Mouse (Mus musculus) lung, postnatal 36 days (tissue): Measurements from ENCODE around the gene Mettl22.

Source experiments
- DNase-seq: peaks from one replicate; pipeline ENCODE4 v3.0.0; 2022; ENCODE audit warnings: mixed read lengths

The Mettl22 gene

DNA sequence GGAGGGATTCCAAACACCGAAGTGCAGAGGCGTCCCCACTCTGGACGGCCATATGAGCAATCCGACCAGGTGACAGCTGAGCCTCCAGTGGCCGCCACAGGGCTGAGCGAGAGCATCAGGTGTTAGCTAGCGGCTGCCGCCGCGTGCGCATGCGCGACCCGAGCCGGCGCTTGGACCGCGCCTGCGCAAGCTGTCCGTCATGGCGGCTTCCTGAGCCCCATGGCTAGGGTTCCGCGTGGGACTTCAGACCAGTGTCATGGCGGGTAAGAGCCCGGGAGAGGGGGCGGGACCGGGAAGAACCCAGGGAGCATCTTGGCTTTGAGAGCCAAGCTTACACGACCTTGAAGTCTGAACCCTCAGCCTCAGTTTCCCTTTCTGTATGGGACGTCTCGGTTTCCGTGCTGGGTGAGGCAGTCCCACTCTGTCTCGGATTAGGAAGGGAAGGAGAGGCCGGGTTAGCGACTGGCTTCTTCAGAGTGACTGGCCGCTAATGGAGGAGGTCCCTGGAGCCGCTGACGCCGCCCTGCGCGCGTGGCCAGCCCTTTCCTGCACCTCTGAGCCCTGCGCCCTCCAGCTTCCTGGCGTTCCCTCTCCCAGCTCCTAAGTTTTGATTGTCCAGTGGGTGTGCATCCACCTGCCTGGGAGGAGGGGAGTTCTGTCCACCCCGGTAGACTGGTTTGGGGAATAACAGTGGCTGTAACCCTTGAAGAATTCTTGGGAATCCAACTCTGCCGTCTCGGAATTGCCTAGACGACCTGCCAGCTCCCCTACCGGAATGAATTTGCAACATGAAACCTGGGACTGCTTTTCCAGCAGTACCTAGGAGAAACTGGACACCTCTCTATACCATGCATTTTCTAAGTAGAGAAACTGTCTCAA lies at the start of gene Mettl22:
Gene Mettl22, plus strand, starts transcription at position 186 of the 879 bp plus-strand sequence.
- DNase-seq = peak; percentile 91

DNA sequence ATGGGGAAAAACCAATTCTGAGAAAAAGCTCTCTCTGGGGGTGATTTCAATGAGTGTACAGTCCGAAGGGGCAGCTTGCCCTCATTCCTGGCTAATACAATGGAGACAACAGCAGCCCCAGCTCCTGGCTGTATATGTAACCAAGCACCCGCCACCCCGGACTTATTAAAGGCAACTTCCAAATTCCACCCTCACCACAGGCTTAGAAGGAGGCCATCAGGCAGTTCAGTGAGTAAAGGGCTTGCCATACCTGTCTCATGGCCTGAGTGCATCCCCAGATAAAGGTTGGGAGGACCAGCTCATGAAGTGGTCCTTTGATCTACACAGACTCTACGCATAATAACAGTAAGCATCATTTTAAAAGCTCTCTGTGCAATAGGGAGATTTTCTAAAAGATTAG lies 49.7 kb upstream of the Mettl22 start:
- no peak for DNase-seq

- no peak for DNase-seq
Observed at GRCm38 (mm10) chr16:8423626-8424114, 46.9 kb upstream of the Mettl22 start.

GRCm38 (mm10) chr16:8424161-8424970 lies 46.2 kb upstream of the Mettl22 start:
- no peak for DNase-seq

DNA sequence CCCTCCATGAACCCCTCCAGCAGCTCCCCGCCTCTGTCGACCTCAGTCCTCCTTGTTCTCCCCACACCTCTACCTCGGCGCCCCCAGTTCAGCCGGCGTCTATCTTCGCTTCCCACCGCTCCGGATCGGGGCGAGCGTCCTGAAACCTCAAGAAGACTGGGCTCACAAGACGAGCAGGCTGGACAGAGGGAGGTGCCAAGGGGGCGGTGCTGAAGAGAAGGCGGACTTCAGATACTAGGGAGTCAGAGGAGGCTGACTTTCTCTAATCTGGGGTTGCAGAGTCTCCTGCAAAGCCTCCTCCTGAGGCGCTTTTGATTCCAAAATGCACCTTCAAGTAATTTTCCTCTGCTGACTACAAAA lies 45.6 kb upstream of the Mettl22 start, which contains the start of gene Tmem114:
Gene Tmem114, minus strand, starts transcription at position 166 of the 360 bp plus-strand sequence.
- peak; percentile 24 for DNase-seq

GRCm38 (mm10) chr16:8425736-8426135 lies 44.9 kb upstream of the Mettl22 start:
- DNase-seq = no peak

DNA sequence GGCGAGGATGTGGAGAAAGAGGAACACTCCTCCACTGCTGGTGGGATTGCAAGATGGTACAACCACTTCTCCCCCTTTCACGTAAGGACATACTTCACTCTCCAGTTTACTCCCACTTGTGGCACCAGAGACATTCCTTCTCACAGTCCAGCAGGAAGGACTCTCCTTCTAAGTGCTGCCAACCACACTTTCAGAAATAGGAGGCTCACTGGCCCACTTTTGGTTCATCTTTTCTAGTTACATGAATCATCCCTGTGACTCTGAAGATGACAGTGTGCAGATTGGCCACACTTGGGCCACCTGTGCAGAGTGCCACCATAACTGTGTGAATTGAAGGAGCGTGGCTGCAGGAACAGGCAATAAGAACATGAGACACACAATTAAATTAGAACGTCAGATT lies 41.1 kb upstream of the Mettl22 start:
- DNase-seq = no peak

- no peak for DNase-seq
Observed at GRCm38 (mm10) chr16:8432616-8433015, 38.0 kb upstream of the Mettl22 start.

- DNase-seq = no peak
Observed at GRCm38 (mm10) chr16:8444911-8445310, 25.7 kb upstream of the Mettl22 start.

DNA sequence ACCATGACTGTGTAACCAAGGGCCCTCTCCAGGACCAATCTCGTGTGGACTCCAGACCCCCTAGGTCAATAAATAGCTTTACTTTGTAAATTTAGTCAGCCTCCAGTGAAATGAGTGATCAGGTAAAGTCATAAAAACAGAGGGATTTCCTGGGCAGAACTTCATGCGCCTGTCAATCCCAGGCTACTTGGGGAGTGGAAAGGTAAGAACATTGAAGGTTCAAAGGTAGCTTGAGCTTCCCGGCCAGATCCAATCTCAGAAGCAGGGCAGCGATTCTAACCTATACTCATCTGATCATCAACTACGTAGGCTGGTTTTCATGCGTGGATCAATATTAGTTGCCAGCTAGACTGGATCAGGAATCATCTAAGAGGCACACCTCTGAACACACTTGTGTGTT lies 24.3 kb upstream of the Mettl22 start:
- DNase-seq = no peak

DNA sequence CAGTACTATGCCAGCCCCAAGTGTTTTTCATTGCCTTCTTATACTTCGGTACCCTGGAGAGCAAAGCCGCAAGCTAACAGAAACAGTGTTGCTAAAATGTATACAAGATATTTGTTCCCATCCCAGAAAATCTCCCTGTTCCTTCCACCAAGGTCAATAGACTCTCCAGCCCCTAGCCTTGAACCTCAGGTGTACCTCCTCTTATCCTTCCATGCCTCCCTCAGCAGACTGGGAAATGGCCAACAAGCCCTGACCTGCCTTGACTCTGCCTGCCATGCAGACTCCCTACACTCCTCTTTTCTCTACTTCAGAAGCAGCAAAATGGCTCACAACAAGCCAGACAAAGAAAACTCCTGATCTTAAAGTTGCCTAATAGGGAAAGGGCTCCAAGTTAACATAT lies 17.3 kb upstream of the Mettl22 start:
- no peak for DNase-seq

- no peak for DNase-seq
Observed at GRCm38 (mm10) chr16:8455221-8455620, 15.4 kb upstream of the Mettl22 start.

DNA sequence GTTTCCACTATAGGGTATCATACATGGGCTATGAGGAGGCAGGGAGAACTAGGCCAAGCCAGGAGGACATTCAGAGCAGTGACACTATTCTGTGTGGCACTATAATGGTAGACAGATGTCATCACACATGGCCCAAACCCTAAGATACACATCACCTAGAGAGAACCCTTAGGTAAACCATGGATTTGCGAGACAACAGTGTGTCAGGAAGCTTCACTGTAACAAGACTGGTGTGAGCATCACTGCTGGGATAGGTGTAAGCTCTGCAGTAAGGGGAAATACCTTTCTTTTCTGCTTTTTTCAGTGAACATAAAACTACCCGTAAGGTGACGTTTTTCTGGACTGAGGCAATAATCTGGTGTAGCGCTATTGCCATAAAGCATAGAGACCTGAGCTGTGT lies 12.2 kb upstream of the Mettl22 start:
- DNase-seq = no peak

DNA sequence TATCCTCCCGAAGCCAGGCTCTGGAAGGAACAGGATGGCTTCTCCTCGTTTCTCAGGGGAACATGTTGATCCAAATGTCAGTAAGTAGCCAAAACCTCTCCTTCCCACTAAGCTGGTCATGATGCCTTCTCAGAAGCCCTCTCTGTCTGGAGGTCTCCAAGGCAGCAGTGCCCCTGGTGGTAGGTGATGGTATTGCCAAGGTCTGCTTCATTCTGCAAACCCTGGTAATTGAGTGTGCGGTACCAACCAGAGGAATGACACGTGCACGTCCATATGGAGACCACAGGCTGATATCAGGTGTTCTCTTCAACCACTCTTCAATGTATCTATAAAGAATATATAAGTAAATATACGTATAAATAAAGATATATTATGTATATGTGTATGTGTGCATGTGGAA lies 11.5 kb upstream of the Mettl22 start:
- peak; percentile 73 for DNase-seq

- no peak for DNase-seq
Observed at GRCm38 (mm10) chr16:8470132-8470531, 456 bp upstream of the Mettl22 start.

DNA sequence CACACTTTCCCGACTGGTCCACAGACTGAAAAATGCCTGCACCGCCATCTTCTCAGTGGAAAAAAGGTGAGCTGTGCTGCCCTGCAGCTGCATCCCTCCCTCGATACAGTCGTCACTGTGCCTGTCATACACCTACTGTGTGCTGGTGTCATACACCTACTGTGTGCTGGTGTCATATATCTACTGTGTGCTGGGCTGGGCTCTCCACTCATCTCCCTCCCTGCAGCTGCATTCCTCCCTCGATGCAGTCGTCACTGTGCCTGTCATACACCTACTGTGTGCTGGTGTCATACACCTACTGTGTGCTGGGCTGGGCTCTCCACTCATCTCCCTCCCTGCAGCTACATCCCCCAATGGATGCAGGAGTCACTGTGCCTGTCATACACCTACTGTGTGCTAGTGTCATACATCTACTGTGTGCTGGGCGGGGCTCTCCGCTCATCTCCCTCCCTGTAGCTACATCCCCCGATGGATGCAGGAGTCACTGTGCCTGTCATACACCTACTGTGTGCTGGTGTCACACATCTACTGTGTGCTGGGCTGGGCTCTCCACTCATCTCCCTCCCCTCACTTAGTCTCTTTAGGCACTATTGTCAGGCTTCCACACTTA lies 16.9 kb downstream of the Mettl22 start:
- DNase-seq = no peak

DNA sequence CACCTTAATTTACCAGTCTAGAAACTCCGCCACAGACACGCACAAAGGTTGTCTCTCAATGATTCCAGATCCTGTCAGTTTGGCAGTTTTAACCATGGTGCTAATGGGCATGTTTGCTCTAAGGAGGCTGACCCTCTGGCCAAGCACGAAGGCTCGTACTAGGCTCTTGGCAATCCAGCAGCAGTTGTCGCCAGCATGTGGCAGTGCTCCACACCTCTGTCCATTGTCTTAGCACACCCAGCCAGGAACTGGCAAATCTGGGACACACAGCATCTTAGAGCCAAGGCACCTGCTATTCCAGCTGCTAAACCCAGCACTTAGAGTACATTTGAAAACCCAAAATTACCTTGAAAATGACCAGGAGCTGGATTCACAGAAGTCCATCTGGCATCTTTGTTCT lies 18.8 kb downstream of the Mettl22 start:
- DNase-seq = no peak

- no peak for DNase-seq
Observed at GRCm38 (mm10) chr16:8491743-8492490, 21.3 kb downstream of the Mettl22 start.

DNA sequence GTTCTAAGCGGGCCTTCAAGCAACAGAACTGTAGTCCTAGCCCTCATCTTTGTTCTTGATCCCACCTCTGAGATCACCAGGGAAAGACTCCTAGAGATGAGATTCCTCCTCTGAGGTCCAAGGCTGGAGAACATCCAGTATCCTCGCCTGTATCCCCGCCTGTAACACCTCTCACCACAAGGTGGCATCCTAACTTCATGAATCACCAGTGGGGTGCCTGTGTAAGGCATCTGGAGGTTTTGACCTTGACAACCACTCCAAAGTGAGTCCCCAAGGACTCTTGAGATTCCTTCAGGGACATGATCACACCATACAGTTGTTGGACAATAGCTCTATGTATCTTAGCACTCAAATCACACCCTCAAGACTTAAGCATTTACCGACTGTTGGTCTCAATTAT lies 23.7 kb downstream of the Mettl22 start:
- DNase-seq = peak; percentile 79

DNA sequence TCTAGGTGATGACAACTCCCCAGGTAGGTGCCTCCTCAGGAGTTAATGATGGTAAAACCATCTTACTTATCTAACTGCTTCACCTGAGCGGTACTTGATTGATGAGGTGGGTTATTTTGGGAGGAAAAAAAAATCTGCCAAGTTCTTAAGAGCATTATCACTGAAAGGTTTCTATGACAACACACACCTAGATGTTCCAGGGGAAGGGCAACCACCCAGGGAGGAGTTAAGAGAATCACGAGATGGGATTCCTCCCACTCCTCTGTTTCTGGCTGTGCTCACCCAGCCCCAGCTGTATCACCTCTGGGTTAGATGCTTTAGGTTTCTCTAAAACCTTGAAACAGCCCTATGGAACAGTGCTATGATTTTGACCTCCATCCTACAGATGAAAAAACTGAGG lies 26.4 kb downstream of the Mettl22 start:
- DNase-seq = no peak

GRCm38 (mm10) chr16:8504271-8504670 lies 33.7 kb downstream of the Mettl22 start:
- DNase-seq = no peak

- DNase-seq = no peak
Observed at GRCm38 (mm10) chr16:8509894-8510293, 39.3 kb downstream of the Mettl22 start.

DNA sequence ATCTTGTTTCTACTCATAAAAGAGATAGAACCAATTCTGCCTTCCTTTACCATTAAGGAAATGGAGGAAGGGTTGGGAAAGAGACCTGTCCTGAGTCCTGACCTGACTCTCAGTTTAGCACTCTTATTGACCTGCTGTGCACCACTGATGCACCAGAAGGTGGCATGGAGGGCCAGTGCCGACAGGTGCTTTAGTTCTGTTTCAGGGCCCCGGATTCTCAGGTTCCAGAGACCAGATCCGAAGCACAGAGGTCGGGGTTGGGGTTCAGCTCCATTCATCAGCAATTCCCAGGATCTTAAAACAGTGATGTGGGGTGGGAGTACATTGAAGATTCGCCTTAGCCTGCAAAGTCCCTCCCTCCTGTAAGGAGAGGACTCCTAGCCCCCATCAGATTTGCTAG lies 42.2 kb downstream of the Mettl22 start:
- DNase-seq = no peak
